Mouse (Mus musculus): ENCODE data around the gene Ddah1. TPM values are rescaled to one million over a fixed set of nuclear protein-coding genes. Genes with fewer than 3 reads are reported as not detected.
"Not testable (repeated sequence)": the region's sequence is repeated elsewhere in the genome, so short reads cannot be mapped to it uniquely, and the experiment has no call there.

Ddah1 gene
- total RNA-seq, 2 experiments from 2014 or later: 2.4 to 3.5 TPM

DNA sequence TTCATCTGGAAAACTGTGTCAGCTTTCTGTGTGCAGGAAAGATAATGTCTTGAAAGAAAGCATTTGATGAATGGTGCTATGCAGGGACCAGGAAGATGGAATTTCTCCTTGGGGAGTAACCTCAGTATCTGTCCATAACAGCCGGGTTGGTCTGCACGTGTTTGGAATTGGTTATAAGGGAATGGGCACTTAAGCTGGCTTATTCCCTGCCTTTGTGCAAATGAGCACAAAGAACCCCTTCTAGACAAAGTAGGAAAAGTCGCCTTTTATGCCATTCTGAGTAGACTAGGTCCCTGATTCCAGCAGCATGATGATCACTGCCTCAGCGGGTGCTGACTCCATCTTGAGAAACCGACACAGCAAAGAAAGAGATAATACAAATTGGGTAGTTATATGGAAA is 96.0 kb downstream of the Ddah1 start:
- DNase-seq (ENCODE audit: low spot score in 2 of 2): no peak

DNA sequence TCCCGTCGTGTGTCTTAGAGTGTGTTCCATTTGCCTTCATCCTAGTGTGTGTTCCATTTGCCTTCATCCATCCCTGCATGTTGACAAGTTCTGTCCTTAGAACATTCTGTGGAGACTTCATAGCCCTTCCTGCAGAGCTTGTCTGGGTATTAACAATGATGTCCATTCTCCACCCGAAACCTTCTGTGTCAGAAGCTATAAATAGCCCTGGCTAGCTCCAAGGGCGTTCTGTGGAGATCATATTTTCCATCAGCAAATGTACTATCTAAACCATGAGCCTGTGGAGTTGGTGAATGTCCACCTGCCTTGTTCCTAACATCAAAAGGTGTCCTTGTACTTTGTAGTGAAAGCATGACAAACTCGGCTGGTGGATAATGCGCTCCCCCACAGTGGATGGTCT is 96.8 kb downstream of the Ddah1 start:
- DNase-seq (ENCODE audit: low spot score in 2 of 2): no peak

DNA sequence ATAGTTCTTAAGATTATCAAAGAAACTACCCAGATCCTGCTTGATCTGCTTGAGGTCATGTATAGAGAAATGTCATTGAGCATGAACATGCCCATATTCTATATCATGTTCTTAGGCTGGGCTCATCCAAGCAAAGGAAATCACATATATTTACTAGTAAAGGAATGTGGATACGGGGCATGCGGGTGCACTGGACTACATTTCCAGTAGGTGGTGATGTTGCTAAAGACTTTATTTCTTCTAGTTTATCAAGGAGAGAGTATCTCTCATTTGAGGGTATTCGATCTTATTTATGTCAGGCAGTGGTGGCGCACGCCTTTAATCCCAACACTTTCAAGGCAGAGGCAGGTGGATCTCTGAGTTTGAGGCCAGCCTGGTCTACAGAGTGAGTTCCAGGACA is 99.9 kb downstream of the Ddah1 start:
- DNase-seq (ENCODE audit: low spot score in 2 of 2): no peak

DNA sequence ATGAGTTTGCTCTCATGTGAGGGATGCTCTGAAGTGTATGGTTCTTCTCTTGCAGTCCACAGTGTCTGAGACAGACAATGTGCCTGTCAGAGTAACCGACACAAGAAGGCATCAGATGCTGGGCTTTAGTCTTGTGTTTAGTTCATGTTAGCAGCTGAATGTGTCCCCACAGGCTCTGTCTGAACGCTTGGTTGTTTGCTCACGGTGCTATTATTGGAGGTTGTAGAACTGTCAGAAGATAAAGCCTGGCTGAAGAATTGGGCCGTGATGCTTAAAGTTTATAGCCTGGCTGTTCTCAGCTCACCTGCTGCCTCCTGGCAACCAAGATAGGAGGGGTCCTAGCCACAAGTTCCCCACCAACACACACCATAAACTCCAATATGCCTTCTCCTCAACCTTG is 104.0 kb downstream of the Ddah1 start:
- DNase-seq (ENCODE audit: low spot score in 2 of 2): no peak

DNA sequence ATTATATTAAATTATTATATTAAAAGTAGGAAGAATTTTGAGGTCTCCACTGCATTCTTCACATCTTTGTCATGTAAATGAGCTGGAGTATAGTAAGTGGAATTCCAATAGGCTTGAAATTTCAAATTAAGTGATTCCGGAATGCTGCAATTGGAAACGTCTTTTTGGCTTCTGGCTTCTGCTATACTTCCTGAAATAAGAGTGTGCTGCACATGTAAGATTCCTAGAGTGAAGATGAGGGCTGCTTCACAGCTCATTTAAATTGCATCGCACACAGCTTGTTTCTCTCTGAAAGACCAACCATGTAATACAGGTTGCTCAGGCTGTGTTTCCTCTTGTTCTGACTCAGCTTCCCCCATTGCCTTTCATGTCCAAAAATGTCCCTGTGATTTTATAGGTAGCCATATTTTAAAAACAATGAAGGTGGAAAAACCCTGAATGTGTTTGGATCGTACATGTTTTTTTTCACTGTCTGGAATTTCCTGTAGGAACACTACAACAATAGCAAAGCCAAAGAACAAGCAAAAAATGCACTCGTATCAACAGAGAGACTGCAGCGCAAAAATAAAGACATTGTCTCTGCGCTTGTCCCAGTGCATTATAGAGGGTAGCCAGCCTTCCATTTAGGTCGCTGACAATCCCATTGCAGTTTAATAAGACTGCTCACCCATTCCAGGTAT is 105.7 kb downstream of the Ddah1 start:
- no peak for DNase-seq (ENCODE audit: low spot score in 2 of 2)

DNA sequence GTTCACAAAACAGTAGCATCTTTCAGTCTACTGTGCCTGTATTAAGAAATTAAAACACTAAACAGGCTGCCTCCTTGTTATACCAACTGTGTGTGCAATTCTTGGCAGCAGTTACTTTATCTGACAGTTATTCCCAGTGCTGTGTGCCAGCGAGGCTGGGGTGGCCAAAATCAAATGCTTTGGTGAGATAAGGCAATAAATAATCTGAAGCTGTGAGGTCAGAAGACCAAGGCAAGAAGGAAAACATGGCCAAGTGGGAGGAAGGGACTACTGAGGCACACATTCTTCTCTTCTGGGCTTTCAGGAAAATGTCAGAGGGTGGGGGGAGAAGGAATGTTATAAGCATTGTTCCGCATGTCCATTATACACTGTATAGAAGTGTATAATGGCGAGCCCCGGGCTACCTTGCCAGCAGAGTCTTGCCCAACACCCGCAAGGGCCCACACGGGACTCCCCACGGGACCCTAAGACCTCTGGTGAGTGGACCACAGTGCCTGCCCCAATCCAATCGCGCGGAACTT is 106.3 kb downstream of the Ddah1 start:
- DNase-seq (ENCODE audit: low spot score in 2 of 2): no peak

DNA sequence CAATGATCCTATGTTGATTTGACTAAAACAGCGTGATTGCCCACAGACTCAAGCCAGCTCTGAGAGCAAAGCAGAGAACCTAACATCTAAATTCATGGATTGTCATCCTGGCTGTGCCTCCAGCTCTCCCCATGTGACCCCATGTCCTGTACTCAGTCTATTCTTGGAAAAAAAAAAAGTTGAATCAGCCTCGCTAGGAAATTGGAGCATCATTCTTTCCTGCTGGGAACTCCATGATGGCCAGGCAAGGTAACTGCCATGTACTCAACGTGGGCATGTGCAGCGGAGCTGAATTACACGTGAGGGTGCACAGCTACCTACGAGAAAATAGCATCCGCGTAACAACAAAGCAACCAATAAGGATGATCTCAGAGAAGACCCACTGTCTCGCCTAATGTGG is 114.2 kb downstream of the Ddah1 start:
- DNase-seq (ENCODE audit: low spot score in 2 of 2): no peak

DNA sequence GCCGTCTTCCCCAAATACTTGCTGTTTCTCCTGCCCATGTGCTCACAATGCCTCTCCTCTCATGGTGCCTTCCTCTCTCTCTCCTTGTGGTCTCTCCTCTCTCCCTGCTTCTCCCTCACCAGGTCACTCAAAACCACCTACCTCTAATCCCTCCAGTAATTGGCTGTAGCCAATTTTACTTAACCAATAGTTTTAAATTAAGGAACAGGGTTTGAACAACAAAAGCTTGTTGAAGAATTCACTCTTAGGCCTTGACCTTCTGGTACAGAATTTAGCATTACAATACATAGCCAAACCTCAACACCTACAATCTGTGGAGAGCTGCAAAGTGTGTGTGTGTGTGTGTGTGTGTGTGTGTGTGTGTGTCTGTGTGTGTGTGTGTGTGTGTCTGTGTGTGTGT is 114.8 kb downstream of the Ddah1 start:
- DNase-seq (ENCODE audit: low spot score in 2 of 2): no peak

DNA sequence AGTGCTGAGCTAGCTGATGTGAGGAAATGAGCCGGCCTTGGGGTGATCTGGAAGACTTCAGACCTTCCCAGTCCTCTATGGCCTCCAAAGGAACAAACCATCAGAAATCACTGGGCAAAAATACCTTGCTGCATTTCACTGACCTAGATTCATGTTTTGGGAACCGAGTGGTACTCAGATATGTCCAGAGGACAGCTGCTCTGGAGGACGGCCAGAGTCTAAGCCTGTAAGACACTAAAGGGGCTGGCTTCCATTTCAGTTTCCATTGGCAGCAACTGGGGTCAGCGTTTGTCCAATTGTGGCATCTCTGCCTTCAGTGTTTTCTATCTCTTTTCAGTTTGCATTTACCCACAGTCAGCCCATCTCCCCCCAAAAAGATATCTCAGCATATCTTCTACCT is 115.7 kb downstream of the Ddah1 start:
- no peak for DNase-seq (ENCODE audit: low spot score in 2 of 2)

DNA sequence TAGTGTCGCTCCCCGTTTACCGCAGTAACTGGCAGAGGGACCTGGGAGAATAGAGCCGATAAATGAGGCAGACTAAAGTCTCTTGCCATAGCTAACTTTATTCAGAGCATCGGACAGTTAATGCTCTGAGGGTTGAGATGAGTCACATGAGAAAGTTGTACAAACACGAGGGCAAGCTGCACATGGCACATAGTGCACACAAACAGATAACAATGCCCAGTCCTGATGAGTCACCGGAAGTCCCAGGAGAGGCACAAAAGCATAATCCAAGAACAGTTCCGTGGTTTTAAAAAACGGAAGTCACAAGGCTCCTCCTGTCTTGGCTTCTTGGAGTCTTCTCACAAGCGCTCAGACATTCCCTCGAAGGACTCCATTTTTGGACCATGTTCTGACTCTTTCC is 117.6 kb downstream of the Ddah1 start:
- no peak for DNase-seq (ENCODE audit: low spot score in 2 of 2)

DNA sequence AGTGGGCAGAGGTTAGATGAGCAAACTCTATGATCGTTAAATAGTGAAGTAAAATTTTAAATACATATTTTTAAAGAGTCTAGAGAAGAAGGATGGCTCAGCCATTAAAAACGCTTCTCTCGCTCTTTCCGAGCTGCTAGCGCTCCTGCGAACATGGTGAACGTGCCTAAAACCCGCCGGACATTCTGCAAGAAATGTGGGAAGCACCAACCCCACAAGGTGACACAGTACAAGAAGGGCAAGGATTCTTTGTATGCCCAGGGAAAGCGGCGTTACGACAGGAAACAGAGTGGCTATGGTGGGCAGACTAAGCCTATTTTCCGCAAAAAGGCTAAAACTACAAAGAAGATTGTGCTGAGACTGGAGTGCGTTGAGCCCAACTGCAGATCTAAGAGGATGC is 120.4 kb downstream of the Ddah1 start:
- not testable (repeated sequence) for DNase-seq (ENCODE audit: low spot score in 2 of 2)

DNA sequence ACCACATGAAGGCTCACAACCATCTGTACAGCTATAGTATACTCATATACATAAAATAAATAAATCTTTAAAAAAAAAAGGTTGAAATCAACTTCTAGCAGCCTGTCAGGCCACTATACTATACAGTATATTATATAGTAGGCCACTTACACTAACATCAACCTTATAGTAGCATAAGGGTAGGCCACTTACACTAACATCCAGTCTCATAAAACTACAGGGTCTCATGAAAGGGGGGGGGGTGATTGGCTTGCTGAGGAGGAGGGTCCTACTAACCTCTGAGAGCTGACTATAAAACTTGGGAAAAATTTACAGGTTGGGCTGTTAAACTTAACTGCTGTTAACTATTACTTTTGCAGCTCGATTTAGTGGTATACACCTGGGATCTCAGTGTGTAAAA is 121.9 kb downstream of the Ddah1 start:
- no peak for DNase-seq (ENCODE audit: low spot score in 2 of 2)

DNA sequence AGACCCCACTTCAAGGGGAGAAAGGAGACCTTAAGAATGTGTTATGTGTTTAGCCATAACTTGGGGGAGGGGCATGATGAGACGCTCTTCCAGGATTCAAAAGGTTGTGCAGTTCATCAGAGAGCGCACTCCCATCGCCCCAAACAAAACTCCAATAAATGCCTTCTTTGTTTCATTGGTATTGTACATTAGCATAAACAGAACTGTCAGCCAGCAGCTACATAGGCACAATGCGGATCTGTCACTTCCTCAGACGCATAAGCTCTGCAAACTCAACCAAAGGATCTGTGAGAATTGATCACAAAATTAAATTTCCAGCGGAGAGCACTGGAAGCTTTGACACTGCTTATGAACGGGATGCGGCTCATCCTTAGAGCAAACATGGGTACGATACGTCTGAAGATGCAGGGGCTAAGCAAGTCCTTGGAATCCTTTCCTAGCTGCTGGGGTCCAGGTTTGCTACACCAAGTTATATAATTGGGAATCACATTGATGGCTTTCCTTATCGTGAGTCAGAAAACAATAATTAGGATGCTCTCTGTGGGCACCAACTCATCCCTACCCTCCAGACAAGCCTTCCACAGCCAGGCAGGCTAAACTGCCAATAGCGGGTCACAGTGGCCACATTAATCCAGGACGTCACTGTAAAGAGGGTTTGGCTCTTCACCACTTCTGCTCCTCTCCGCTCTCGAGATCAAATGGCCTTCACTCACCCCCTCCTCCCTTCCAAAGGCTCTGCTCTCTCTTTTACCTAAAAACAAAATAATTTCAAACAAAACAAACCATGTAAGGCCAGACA is 123.8 kb downstream of the Ddah1 start:
- no peak for DNase-seq (ENCODE audit: low spot score in 2 of 2)

DNA sequence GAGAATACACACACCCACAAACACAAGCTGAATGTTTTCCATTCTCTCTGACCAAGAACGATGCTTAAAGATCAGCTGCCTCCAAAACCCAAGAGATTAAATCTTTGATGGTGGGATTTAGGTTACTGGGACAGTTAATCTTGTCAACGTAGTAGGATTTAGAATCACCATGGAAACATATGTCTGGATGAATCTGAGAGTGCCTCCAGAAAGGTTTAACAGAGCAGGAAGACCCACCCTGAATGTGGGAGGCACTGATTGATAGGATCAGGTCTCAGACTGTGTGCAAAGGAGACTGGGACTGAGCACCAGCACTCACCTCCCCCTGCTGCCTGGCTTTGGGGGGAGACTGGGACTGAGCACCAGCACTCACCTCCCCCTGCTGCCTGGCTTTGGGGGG is 124.8 kb downstream of the Ddah1 start:
- no peak for DNase-seq (ENCODE audit: low spot score in 2 of 2)

DNA sequence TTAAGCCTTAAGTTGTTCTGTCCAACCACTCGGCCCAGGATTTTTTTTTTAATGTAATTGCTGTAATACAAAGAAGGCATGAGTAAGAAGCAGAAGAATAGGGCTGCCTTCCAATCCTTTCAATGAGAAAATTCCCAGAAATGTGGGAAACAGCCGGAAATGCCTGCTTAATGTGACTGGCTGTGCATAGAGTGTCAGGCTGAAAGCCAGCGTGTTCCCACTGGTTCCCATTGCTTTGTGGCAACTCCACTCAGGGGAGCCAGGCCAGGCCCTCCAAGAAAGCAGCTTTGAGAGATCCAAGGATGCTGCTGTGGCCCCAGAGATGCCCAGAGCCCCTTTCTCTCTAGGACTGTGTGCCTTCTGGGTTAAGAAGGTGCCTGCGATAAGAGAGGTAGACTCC is 126.9 kb downstream of the Ddah1 start:
- no peak for DNase-seq (ENCODE audit: low spot score in 2 of 2)

DNA sequence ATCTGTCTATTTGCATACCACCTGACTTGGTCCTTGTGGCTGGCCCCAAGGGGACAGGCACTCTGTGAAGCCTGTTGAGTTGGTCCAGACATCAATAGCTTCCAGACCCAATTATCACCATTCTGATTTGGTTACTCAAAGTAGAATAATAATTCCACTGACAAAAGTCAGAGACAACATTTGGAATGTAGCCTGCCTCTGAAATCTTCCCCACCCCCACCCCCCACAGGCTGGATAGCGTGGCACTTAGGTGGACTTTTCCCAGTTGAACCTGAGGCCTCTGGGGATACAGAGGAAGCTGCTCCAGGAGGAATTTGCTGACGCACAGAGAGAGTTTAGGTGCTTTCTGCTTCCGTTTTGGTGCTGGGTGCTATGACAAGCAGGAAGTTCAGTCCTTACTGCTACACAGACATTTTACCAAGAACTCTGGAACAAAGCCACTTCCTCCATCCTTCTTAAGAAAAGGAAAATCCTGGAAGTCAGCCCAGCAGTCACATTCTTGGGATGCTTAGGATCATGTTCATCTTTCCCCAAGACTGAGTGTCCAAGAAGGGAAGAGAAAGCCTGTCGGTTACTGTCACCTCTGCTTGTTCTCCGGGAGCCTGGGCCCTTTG is 127.5 kb downstream of the Ddah1 start:
- no peak for DNase-seq (ENCODE audit: low spot score in 2 of 2)

DNA sequence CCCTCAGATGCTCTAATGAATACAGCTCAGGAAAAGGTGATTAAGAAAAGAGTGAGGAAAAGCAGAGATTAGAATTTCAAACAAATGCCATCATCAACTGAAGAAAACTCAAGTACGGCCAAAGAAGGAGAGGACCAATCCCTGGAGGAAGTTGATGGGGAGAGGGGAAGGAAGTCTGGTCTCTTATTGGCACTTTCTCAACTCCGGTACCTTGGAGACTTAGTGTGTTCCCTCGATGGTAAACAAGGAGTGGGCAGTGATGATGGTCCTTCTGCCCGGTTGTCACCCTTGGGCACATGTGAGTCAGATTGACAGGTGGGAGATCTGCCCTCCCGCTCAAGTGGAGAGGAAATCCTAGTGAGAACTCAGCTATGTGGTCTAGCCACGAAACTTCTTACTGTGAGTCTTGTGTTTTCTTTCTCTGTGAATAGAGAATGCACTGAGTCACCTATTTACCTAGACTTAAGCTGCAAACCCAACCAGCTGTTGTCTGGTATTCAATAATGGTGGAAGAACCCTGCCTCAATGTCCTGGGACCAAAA is 129.0 kb downstream of the Ddah1 start:
- no peak for DNase-seq (ENCODE audit: low spot score in 2 of 2)

DNA sequence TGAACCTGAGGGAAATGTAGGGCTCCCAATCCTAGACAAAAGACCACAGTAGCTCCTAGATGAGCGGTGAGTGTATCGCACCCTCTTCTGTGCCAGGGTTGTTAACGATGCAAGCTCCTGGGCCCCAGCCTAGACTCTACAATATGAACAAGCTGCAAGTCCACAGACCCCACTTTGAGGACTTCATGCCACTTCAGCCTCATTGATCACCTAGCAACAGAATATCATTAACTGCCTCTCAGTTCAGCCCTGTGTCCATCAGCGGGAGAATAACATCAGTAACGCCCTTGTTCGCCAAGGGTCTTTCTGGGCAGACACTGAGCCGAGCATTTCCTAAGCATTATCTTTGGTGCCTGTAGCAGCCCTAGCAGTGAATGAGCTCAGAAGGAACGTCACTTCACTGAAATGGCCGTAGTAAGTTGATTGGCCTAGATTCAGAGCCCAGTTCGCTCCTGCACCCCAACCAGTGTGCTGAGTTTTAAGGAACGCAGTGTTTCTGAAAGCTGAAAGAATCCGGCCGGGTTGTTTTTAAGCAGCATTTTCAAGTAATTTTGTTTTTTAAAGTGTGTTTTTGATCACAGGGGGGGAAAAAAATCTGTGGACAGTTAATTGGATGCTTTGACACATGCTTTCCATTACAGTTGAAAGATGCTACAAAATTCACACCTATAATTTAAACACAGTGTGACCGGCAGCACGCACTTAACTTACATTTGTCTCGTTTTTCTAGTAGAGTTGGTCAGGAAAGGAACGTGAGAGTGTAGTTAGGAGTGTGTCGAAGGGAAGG is 132.1 kb downstream of the Ddah1 start:
- DNase-seq (ENCODE audit: low spot score in 2 of 2): no peak

DNA sequence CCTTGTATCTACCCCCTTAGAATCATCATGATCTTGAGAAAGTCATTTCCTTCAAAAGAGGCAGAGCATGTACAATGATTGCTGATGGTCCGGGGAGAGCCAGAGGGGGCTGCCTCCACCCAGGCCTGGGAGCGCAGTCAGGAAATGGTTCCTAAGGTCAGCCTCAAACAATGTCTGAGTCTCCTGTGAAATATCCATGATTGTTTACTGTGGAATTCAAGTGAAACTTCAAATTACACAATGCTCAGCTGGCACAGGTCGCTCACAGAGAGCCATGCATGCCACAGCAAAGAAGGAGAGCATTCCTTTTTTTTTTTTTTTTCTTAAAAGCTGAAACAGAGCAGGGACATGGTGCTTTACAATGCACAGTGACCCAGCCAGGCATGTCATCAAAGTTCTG is 134.0 kb downstream of the Ddah1 start:
- DNase-seq (ENCODE audit: low spot score in 2 of 2): no peak

DNA sequence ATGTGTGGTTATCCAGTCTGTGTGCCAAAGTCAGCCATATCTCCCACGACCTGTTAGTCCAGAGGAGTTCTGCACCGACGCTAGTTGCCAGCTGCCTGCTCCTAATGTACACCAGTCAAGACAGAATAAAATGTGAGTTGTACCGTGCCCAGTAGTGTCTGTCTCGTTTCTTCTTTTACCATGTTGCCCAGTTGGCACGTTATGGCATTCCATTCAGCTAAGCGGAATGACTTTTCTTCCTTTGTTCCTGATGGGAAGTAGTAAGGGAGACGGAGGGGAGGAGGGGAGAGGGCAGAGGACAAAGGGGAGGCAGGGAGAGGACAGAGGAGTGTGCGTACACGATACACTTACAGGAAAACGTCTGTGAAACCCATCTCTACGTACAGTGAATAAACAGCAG is 135.7 kb downstream of the Ddah1 start:
- no peak for DNase-seq (ENCODE audit: low spot score in 2 of 2)

DNA sequence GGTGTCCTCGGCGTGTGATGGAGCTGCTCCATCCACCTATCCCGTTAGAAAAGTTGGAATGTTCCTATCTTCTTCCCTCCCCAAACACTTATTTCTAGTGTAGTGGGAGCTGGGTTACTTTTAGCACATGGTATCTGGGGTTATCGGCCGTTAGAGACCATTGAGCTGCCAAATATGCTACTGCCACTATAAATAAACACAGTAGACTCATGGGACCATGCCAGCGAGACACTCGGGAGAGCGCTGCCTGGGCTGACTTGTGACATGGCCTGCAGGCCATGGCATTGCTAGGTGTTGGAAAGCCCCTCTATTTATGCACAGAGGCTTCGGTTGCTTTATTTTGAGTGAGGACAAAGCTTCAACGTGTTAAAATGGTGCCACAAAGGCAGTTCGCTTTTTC is 139.3 kb downstream of the Ddah1 start:
- no peak for DNase-seq (ENCODE audit: low spot score in 2 of 2)
